Mouse (Mus musculus) adrenal gland, postnatal 4 days (tissue): ENCODE data around the gene Mfap3l. TPM values are rescaled to one million over a fixed set of nuclear protein-coding genes. Genes with fewer than 3 reads are reported as not detected.
"Not testable (repeated sequence)": the region's sequence is repeated elsewhere in the genome, so short reads cannot be mapped to it uniquely, and the experiment has no call there.

Experiments
- DNase-seq, 2 experiments: peaks; one replicate each; pipeline ENCODE4 v3.0.0; 2021 to 2022; ENCODE audit warnings: low spot score in 2 of 2, mixed read lengths in 2 of 2
- long read RNA-seq, 2 experiments: library from polyadenylated mRNA; stranded (forward); transcript quantifications; one replicate each; pipeline ENCODE4 v2.0.0; 2021
- total RNA-seq, 2 experiments: library from RNA; stranded (reverse); gene quantifications; 2 replicates each; pipeline ENCODE4 v1.2.3; 2021

The Mfap3l gene
- total RNA-seq = 1 to 10 TPM; 3.5 to 5.3 TPM
- long read RNA-seq, experiment 1, partial matches to known transcripts = 0 of 1 reads
- long read RNA-seq, experiment 1, other reads (novel, unspliced or antisense) = 1 of 1 reads
- long read RNA-seq, experiment 2, partial matches to known transcripts = 0 of 1 reads
- long read RNA-seq, experiment 2, other reads (novel, unspliced or antisense) = 1 of 1 reads

GRCm38 (mm10) chr8:60632250-60632932 lies at the start of gene Mfap3l:
Gene Mfap3l, plus strand, starts transcription at chr8:60632827.
- peak; percentile 68 to 76 for DNase-seq

GRCm38 (mm10) chr8:60583369-60583768 lies 49.3 kb upstream of the Mfap3l start:
- DNase-seq = no peak

GRCm38 (mm10) chr8:60591352-60592105 lies 41.1 kb upstream of the Mfap3l start:
- DNase-seq = not testable (repeated sequence)

- DNase-seq = no peak
Measured at GRCm38 (mm10) chr8:60594761-60595160, 37.9 kb upstream of the Mfap3l start.

- no peak for DNase-seq
Measured at GRCm38 (mm10) chr8:60611580-60612111, 21.0 kb upstream of the Mfap3l start.

- no peak for DNase-seq
Measured at GRCm38 (mm10) chr8:60616928-60617327, 15.7 kb upstream of the Mfap3l start.

- no peak for DNase-seq
Measured at GRCm38 (mm10) chr8:60621561-60621960, 11.1 kb upstream of the Mfap3l start.

GRCm38 (mm10) chr8:60622056-60622455 lies 10.6 kb upstream of the Mfap3l start:
- no peak for DNase-seq

- DNase-seq = no peak
Measured at GRCm38 (mm10) chr8:60623438-60623837, 9.2 kb upstream of the Mfap3l start.

GRCm38 (mm10) chr8:60624722-60625121 lies 7.9 kb upstream of the Mfap3l start:
- DNase-seq = no peak

GRCm38 (mm10) chr8:60627937-60628336 lies 4.7 kb upstream of the Mfap3l start:
- no peak for DNase-seq

- DNase-seq = no peak
Measured at GRCm38 (mm10) chr8:60629059-60629458, 3.6 kb upstream of the Mfap3l start.

- DNase-seq = peak; percentile 27 to 34
Measured at GRCm38 (mm10) chr8:60631504-60631934, 1.1 kb upstream of the Mfap3l start.

- peak in 1 of 2 experiments; percentile 6 for DNase-seq
Measured at GRCm38 (mm10) chr8:60632933-60633655, 467 bp downstream of the Mfap3l start.

- DNase-seq = no peak
Measured at GRCm38 (mm10) chr8:60634921-60635320, 2.3 kb downstream of the Mfap3l start.

- no peak for DNase-seq
Measured at GRCm38 (mm10) chr8:60635846-60636245, 3.2 kb downstream of the Mfap3l start.

GRCm38 (mm10) chr8:60640046-60640445 lies 7.4 kb downstream of the Mfap3l start:
- no peak for DNase-seq

- no peak for DNase-seq
Measured at GRCm38 (mm10) chr8:60643416-60644020, 10.9 kb downstream of the Mfap3l start.

GRCm38 (mm10) chr8:60645164-60645563 lies 12.5 kb downstream of the Mfap3l start:
- DNase-seq = no peak

GRCm38 (mm10) chr8:60645911-60646310 lies 13.3 kb downstream of the Mfap3l start:
- DNase-seq = no peak

- no peak for DNase-seq
Measured at GRCm38 (mm10) chr8:60647291-60647690, 14.7 kb downstream of the Mfap3l start.
